Mouse (Mus musculus) C2C12 (cell line): ENCODE measurements at regions not wholly inside any gene's neighbourhood (a gene's known extent, or its start where the extent isn't known, plus 50 kb on each side); places are given as distances from the start of the nearest gene placed in this dataset.

Experiments used
- H3K27me3 ChIP-seq: one replicate; pipeline ENCODE4 v1.6.1; 2011; ENCODE audit not compliant: control insufficient read depth, insufficient read depth, insufficient read length
- H3K36me3 ChIP-seq: one replicate; pipeline ENCODE4 v1.6.1; 2011; ENCODE audit not compliant: control insufficient read depth, insufficient read depth
- H3K4me3 ChIP-seq: one replicate; pipeline ENCODE4 v1.5.1; 2011; ENCODE audit warnings: mild to moderate bottlenecking, control low read depth; ENCODE audit not compliant: poor library complexity, insufficient read depth, severe bottlenecking
- H3K79me2 ChIP-seq: one replicate; pipeline ENCODE4 v1.6.1; 2011; ENCODE audit not compliant: control insufficient read depth, insufficient read depth
- H3K79me3 ChIP-seq: one replicate; pipeline ENCODE4 v1.6.1; 2011; ENCODE audit warnings: low read depth, control low read depth
- H3ac ChIP-seq: one replicate; pipeline ENCODE3; 2011; ENCODE audit warnings: low read depth; ENCODE audit not compliant: control insufficient read depth, insufficient read length
- CEBPB ChIP-seq: IDR thresholded peaks from one replicate; pipeline ENCODE4 v1.6.1; 2011; ENCODE audit warnings: low read depth, mild to moderate bottlenecking, control low read depth, moderate library complexity
- CTCF ChIP-seq: IDR thresholded peaks from one replicate; pipeline ENCODE4 v1.5.1; 2011; ENCODE audit not compliant: control insufficient read depth, insufficient read depth, insufficient read length
- FOSL1 ChIP-seq: IDR thresholded peaks from one replicate; pipeline ENCODE4 v1.8.0; 2011; ENCODE audit warnings: mild to moderate bottlenecking, low read length; ENCODE audit not compliant: poor library complexity, insufficient read depth, severe bottlenecking
- MAX ChIP-seq: IDR thresholded peaks from one replicate; pipeline ENCODE4 v1.6.1; 2011; ENCODE audit warnings: mild to moderate bottlenecking, control low read depth
- MYOD1 ChIP-seq: IDR thresholded peaks from one replicate; pipeline ENCODE4 v1.6.1; 2011; ENCODE audit warnings: low read depth; ENCODE audit not compliant: control insufficient read depth, insufficient read length
- MYOG ChIP-seq: IDR thresholded peaks from one replicate; pipeline ENCODE4 v1.6.1; 2011; ENCODE audit not compliant: control insufficient read depth, insufficient read length; ENCODE audit errors: extremely low read depth
- USF1 ChIP-seq: IDR thresholded peaks from one replicate; pipeline ENCODE4 v1.6.1; 2011; ENCODE audit warnings: low read depth, mild to moderate bottlenecking, control low read depth, moderate library complexity

DNA sequence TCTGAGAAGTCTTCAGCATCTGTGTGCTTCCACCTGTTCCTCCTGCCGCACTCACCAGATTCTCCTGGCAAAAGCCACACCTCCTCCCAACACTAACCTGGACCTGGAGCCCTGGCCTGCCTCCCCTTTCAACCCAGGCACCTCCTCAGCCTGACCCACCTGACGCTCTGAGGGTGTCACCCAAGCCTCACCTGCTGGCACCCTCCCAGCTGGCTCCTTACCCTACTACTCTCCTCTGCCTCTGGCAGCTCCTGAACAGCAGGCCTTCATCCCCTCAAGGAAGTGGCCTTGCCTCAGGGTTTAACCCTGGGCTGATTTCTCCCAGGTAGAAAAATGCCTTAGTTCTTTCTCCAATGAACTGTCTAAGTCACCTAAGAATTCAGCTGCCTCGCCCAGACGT, 973.5 kb downstream of the 4930447A16Rik start:
- no peaks in the 10 kb centered on the region for H3K36me3 ChIP-seq
- H3K27me3 ChIP-seq = no peaks in the 10 kb centered on the region
- H3K79me2 ChIP-seq = no peaks in the 10 kb centered on the region
- TF ChIP-seq MYOD1 = no peak
- no peak for TF ChIP-seq MYOG
- TF ChIP-seq FOSL1 = no peak
- TF ChIP-seq CEBPB = no peak
- no peak for TF ChIP-seq MAX
- no peak for TF ChIP-seq CTCF
- TF ChIP-seq USF1 = no peak
- no peaks in the 10 kb centered on the region for H3K79me3 ChIP-seq
- no peak overlapping the region for H3ac ChIP-seq
- no peak overlapping the region for H3K4me3 ChIP-seq

GRCm38 (mm10) chr15:38402762-38403161, 977.4 kb downstream of the 4930447A16Rik start:
- H3K79me2 ChIP-seq = no peaks in the 10 kb centered on the region
- H3K27me3 ChIP-seq = no peaks in the 10 kb centered on the region
- no peak overlapping the region for H3ac ChIP-seq
- TF ChIP-seq CEBPB = no peak
- no peak for TF ChIP-seq MYOG
- no peak for TF ChIP-seq MYOD1
- no peak for TF ChIP-seq USF1
- TF ChIP-seq CTCF = no peak
- no peak for TF ChIP-seq FOSL1
- no peak for TF ChIP-seq MAX
- no peaks in the 10 kb centered on the region for H3K79me3 ChIP-seq
- H3K36me3 ChIP-seq = no peaks in the 10 kb centered on the region
- H3K4me3 ChIP-seq = no peak overlapping the region

DNA sequence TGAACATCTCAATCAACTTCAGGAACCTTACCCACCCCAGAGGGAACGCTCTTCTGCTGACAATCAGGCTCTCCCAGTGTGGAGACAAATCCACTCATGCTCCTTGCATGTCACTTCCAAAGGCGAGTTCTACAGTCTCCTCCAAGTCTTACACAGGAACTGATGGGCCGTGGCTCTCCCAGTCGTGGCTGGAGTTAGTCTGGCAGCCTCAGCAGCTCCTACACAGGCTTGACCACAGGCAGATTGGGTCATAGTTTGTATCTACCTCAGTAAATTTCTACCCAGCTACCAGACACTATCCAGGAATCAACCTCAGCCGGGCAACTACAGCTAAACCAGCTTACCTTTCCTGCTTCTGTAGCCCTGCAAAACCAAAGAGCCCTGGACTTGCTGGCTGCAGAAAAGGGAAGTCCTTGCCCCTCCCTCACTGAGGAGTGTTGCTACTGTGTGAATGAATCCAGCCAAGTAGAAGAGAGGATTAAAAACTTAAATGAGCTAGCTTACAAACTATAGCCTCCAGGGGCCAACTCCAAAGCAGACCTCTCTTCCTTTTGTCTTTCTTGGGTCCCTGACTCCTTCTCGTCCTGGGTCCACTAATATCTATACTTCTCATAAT, 978.5 kb downstream of the 4930447A16Rik start:
- Histone ChIP-seq H3K79me3 (no peaks in the 10 kb centered on the region), H3ac (no peak overlapping the region), H3K27me3 (no peaks in the 10 kb centered on the region), H3K4me3 (no peak overlapping the region), H3K79me2 (no peaks in the 10 kb centered on the region), H3K36me3 (no peaks in the 10 kb centered on the region)
- TF ChIP-seq CTCF (no peak), FOSL1 (no peak), USF1 (no peak), MAX (no peak), CEBPB (no peak), MYOG (no peak), MYOD1 (no peak)

GRCm38 (mm10) chr15:38406114-38406960, 981.0 kb downstream of the 4930447A16Rik start:
- TF ChIP-seq MYOG (no peak), MAX (no peak), CEBPB (no peak), MYOD1 (no peak), FOSL1 (no peak), CTCF (no peak), USF1 (no peak)
- Histone ChIP-seq H3ac (no peak overlapping the region), H3K79me2 (no peaks in the 10 kb centered on the region), H3K4me3 (no peak overlapping the region), H3K79me3 (no peaks in the 10 kb centered on the region), H3K36me3 (no peaks in the 10 kb centered on the region), H3K27me3 (no peaks in the 10 kb centered on the region)

GRCm38 (mm10) chr15:38407476-38407875, 982.1 kb downstream of the 4930447A16Rik start:
- TF ChIP-seq MAX (no peak), CTCF (no peak), MYOG (no peak), FOSL1 (no peak), CEBPB (no peak), MYOD1 (no peak), USF1 (no peak)
- H3K79me2 ChIP-seq = no peaks in the 10 kb centered on the region
- no peak overlapping the region for H3ac ChIP-seq
- no peaks in the 10 kb centered on the region for H3K27me3 ChIP-seq
- no peak overlapping the region for H3K4me3 ChIP-seq
- H3K36me3 ChIP-seq = no peaks in the 10 kb centered on the region
- H3K79me3 ChIP-seq = no peaks in the 10 kb centered on the region
